Mouse (Mus musculus) frontal cortex, postnatal 25 days (tissue): ENCODE measurements around the gene Pde4d.
A peak's percentile ranks its signal among the peaks of the same experiment; 100 is the strongest.

Experiments used
- DNase-seq, 2 experiments: peaks; one replicate each; pipeline ENCODE4 v3.0.0; 2022; ENCODE audit warnings: low spot score in 2 of 2

The Pde4d gene

GRCm38 (mm10) chr13:109881161-109881857 is 1431.6 kb downstream of the Pde4d start:
- no peak for DNase-seq

DNA sequence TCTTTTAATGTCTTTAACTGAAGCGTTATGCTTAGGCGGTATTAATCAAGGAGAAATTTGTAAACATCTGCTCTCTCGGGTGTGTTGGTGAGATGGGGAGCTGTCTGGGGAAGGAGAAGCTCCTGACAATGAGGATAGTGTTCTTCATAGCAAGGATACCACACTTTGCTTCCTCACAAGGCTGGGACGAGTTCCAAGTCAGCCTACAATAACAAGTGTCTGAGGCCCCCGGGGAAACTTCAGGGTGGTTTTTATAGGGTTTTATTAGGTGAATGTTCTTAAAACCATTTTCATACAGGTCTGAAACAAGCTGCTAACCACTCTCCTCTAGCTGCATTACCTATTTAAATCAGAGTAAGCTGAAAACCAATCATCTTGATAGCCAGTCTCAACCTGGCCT is 1433.9 kb downstream of the Pde4d start:
- no peak for DNase-seq

DNA sequence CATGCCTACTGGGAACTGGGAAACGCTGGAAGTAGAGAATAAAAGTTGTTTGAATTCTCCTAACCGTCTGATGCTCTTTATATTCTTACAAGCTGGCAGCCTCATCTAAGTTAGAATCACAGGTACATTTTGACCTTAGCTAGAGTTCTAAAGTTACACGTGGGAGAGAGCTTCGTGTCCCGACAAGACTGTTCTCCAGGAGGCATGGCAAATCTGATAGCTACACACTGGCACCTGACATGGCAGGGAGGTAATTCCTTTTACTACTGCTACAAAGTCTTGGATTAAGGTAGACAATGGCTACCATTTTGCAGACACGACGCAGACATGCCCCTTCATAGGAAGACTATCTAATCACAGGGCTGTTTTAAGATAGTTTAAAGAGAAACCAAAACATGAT is 1435.1 kb downstream of the Pde4d start:
- no peak for DNase-seq

DNA sequence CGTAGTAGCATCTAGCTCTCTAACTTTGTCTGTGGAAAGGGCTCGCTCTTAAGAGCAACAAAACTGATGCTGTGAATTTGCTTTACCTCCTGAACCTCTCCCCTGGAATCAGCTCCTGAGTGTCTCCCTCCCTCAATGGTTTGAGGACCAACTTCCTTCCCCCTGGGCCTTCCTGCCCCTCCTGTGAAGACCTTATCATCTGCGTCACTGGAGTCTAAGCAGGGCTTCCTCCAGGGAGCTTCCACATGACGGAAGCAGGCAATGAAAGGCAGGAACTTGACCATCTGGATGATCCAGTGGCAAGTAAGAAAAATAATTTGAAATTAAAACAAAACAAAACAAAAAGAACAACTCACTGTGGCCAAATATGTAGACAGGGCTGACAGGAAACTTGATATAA is 1438.5 kb downstream of the Pde4d start:
- DNase-seq, result no peak

DNA sequence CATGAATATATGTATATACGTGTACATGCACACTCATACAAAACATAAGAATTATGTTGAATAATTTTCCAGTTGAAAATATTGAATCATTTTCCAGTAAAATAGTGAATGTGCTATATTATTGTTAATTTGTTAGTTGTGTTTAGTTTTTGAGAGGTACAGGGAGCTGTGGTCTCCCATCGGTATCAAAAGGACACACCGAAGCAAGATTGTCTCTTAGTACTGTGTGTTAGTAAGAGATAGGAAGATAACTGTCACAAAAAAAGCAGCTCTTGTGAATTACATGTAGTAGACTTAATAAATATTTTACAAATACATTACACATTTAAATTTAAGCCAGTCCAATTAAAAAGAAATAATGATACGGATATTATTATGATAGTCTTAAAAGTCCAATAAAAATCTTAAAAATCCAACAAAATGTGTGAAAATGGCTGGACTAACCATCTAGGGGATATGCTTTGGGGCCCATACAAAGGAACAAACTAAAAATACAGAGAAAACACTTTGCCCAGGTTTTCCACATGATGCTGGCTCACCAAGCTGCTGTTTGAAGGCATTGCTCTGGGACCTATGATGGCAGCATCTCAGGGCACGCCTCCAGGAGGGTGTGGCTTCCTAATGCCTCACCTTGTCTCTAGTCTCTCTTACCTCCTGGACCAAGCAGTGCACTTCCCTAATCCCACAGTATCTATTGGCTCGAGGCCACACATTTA is 1441.6 kb downstream of the Pde4d start:
- no peak for DNase-seq

DNA sequence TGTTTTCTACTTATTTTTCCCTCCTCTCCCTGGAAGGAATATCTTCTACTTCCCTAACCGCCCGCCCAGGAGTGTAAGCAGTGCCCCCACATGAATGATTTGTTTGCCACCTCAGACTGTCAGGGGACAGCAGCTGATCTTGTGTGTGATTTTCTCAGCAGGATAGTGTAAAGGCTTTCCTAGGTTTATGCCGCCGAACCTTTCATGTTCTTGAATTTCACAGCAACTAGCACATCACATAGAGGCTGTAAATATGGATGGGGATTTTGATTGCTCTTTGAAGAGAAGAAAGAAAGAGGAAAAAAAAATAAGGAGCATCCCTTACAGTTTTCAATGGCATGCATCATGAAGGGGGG is 1442.1 kb downstream of the Pde4d start:
- DNase-seq, result no peak

DNA sequence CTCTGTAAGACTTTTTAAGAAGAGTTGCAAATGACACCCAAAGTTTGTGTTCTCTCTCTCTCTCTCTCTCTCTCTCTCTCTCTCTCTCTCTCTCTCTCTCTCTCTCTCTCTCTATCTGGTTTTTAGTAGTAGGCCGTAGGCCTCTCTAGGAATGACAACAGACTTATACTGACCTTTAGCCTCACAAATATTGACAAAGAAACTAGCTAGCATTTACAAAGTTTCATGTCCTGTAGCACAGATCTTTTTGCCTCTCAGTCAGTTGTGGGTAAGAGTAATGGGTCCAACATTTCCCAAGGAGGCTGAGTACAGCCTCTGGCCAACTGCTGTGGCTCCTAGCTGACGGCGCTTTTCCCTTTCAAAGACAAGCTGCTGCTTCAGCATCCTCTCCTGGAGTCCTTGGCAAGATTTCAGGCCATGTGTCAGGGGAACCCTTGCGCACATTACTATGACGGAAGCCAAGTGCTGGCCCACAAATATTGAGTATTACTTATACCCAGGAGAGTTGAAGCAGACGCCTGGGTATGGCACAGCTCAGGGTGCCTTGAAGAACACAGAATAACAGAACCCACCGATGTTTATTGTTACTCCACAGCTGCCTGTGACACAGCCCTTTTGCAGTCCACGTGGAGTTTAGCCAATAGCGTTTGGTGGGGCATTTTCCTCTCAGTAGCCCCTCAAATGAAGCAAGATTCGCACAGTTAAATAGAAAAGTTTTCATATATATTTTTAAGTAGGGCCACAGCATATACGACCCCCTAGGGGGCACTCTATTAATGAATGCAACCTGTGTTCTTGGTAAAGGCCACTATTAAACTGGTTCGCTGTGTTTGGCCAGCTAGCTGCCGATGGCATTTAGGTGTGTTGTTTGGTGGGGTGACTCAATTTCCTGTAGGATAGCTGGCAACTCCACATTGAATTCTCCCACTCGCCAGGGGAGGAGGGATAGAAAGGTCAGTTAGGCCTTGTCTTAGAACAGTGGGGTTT is 1450.0 kb downstream of the Pde4d start:
- no peak for DNase-seq

DNA sequence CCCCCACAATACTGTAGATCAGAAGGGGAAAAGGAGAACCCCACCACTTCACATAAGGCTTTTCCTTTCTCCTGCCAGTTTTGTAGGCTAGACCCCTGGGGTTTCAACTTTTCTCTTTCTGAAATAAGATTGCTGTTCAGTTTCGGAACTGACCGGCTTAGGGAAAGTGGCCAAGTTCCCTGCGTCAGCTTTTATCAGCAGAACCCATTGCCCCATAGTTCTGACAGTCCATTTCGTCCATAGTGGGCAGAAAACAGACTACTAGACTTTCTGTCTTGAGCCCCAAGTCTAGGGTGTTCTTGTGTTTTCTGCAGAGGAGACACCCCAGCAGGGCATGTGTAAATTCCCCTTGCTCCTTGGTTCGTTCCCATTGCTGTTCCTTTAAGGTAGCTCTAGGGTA is 1452.1 kb downstream of the Pde4d start:
- no peak for DNase-seq

DNA sequence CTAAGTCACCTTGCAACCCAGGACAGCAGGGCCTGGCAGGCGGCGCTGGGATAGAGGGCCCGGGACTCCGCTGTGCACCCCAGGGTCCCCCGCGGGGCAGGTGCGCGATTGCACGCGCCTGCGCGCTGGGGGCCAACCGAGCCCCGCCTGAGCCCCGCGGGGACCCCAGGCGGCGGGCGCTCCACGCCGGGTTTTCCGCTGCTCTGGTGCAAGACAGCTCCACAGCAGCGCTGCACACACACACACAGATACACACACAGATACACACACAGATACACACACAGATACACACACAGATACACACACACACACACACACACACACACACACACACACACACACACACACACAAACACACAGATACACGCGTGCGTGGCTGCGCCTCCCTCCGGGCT is 1452.7 kb downstream of the Pde4d start:
- peak in 1 of 2 experiments; percentile 33 for DNase-seq

- peak; percentile 29 to 51 for DNase-seq
Observed at GRCm38 (mm10) chr13:109902855-109903763, 1453.4 kb downstream of the Pde4d start.

- no peak for DNase-seq
Observed at GRCm38 (mm10) chr13:109903764-109904510, 1454.2 kb downstream of the Pde4d start.

DNA sequence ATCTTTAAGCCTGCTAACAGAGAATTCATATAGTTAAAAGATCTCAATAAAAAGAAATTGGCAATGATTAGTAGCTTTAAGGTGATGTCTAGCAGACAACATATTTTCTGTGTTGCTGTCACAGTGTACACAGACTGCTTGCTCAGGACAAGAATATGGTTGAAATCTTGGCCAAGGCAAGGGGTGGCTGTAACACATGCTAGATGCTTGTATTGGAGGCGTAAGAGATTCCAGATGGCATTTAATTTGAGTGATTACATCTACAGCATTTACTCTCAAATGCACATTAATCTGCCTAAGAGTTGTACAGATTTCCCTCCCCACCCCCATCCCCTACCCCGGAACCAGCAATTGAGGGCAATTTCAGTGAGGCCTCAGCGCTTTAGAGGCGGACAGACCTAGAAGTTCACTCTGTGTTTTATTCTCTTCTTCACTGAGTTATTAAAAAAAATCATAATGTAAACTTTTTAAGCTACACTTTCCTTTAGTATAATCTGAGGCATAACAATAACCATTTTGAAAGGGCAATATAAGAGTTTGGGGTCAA is 1456.7 kb downstream of the Pde4d start:
- no peak for DNase-seq

DNA sequence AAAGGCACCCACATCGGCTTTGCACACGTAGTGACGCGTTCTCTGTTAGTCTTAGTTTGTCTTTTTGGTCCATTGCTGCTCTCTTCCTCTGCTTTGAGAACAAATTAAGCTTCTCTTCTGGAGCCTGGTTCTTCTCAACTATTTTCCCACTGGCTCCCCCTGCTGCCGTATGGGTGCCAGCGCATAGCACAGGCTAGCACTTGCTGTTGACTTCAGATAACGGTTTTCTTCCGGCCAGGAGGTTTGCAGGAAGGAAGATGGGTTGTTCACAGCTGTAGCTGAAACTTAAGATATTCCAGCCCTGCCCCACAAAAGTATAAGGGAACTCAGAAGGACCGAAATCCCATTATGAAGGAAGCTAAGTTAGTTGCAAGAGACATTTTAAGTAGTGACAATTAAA is 1457.9 kb downstream of the Pde4d start:
- peak; percentile 64 to 69 for DNase-seq

- no peak for DNase-seq
Observed at GRCm38 (mm10) chr13:109908386-109908785, 1458.6 kb downstream of the Pde4d start.

DNA sequence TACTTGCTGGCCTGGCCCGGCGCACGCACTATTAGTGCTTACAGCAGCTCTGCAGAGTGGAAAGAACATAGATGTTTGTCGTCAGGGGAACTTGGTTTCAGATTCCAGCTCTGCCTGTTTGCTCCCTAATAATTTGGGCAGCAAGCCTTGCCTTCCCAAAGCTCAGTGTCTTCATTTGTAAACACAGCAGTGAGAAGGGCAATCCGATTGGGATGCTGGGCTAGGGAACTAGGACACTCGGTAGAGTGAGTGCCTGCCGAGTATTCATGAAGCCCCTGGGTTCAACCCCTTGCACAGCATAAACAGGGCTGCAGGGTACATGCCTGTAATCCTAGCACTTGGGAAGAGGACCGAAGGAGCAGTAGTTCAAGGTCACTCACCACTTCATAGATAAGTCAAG is 1459.4 kb downstream of the Pde4d start:
- DNase-seq, result no peak

GRCm38 (mm10) chr13:109910915-109911314 is 1461.2 kb downstream of the Pde4d start:
- DNase-seq, result no peak

DNA sequence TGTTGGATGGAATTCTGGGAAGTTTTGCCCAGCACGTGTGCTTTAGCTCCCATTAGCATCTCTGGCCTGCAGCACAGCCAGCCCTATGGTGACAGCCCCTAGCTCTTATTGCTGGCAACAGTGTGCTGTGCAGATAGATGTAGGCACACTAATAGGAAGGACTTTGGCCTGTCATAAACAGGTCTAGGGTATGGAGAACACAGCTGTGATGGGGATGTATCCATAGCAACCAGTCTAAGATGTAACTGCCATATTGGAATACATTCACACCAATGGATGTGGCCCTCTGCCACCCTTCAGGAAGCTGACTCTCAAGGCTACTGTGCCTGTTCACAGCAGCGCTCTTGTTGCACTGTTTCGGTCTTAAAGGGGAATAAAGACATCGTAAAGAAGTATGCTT is 1462.9 kb downstream of the Pde4d start:
- DNase-seq, result no peak

GRCm38 (mm10) chr13:109914246-109914645 is 1464.5 kb downstream of the Pde4d start:
- no peak for DNase-seq

GRCm38 (mm10) chr13:109914846-109915245 is 1465.1 kb downstream of the Pde4d start:
- DNase-seq, result no peak

- DNase-seq, result no peak
Observed at GRCm38 (mm10) chr13:109915501-109915900, 1465.8 kb downstream of the Pde4d start.
